Mouse (Mus musculus) MEL (cell line): ENCODE data around the gene Edil3. TPM values are rescaled to one million over a fixed set of nuclear protein-coding genes. Genes with fewer than 3 reads are reported as not detected.

Experiments used
- DNase-seq: peaks from one replicate; pipeline ENCODE4 v3.0.0; 2011; ENCODE audit warnings: low read depth, low spot score
- H3K27ac ChIP-seq: 2 replicates; pipeline ENCODE4 v1.5.1; 2012; ENCODE audit warnings: low read depth, mild to moderate bottlenecking, control low read depth, low read length, moderate library complexity; ENCODE audit not compliant: control insufficient read depth
- H3K27me3 ChIP-seq, 2 experiments: fragments of 150-350 bp in 1 of 2; sonication (generic) in 1 of 2; 2 replicates each; pipeline ENCODE4 v1.6.1; 2012; ENCODE audit warnings: low read length in 2 of 2, mild to moderate bottlenecking in 2 of 2, improper control_type of control experiment in 1 of 2, moderate library complexity in 1 of 2; ENCODE audit not compliant: insufficient read depth in 2 of 2, control insufficient read depth in 1 of 2
- H3K36me3 ChIP-seq, 2 experiments: 2 replicates each; pipeline ENCODE4 v1.6.1; 2012 to 2014; ENCODE audit warnings: low read length in 2 of 2, improper control_type of control experiment in 1 of 2, inconsistent platforms in 1 of 2, mild to moderate bottlenecking in 1 of 2; ENCODE audit not compliant: insufficient read depth in 2 of 2, control insufficient read depth in 1 of 2
- H3K4me1 ChIP-seq, 2 experiments: fragments of 150-350 bp in 1 of 2; sonication (generic) in 1 of 2; 2 replicates each; pipeline ENCODE4 v1.6.1; 2012; ENCODE audit warnings: low read length in 2 of 2, improper control_type of control experiment in 1 of 2, mild to moderate bottlenecking in 1 of 2; ENCODE audit not compliant: insufficient read depth in 2 of 2, control insufficient read depth in 1 of 2
- H3K4me3 ChIP-seq, 2 experiments: fragments of 150-350 bp in 1 of 2; sonication (generic) in 1 of 2; 2 replicates each; pipeline ENCODE4 v1.5.1; 2012; ENCODE audit warnings: low read depth in 2 of 2, low read length in 2 of 2, mild to moderate bottlenecking in 2 of 2, moderate library complexity in 2 of 2, control low read depth in 1 of 2, improper control_type of control experiment in 1 of 2; ENCODE audit not compliant: control insufficient read depth in 1 of 2, insufficient read depth in 1 of 2
- H3K79me2 ChIP-seq: 2 replicates; pipeline ENCODE4 v1.6.1; 2012; ENCODE audit warnings: mild to moderate bottlenecking, low read length, moderate library complexity; ENCODE audit not compliant: control insufficient read depth, poor library complexity, insufficient read depth
- H3K9ac ChIP-seq: 2 replicates; pipeline ENCODE4 v1.6.1; 2012; ENCODE audit warnings: low read depth, mild to moderate bottlenecking, control low read depth, low read length, moderate library complexity; ENCODE audit not compliant: control insufficient read depth, poor library complexity, severe bottlenecking
- H3K9me3 ChIP-seq: fragments of 150-350 bp; sonication (generic); replicated peaks from 2 replicates; pipeline ENCODE4 v1.6.1; 2012; ENCODE audit warnings: mild to moderate bottlenecking, low read length, improper control_type of control experiment, moderate library complexity; ENCODE audit not compliant: insufficient read depth
- CHD1 ChIP-seq: IDR thresholded peaks from 2 replicates; pipeline ENCODE4 v1.6.1; 2012; ENCODE audit warnings: low read depth, mild to moderate bottlenecking, inconsistent platforms, low read length, improper control_type of control experiment
- CHD2 ChIP-seq: IDR thresholded peaks from 2 replicates; pipeline ENCODE4 v1.6.1; 2011; ENCODE audit warnings: low read length, improper control_type of control experiment
- E2F4 ChIP-seq: IDR thresholded peaks from 2 replicates; pipeline ENCODE4 v1.6.1; 2011; ENCODE audit warnings: low read depth, low read length, improper control_type of control experiment, borderline replicate concordance
- EP300 ChIP-seq, 2 experiments: IDR thresholded peaks; 2 replicates each; pipeline ENCODE4 v1.6.1; 2011; ENCODE audit warnings: improper control_type of control experiment in 2 of 2, low read length in 2 of 2, low read depth in 1 of 2, mild to moderate bottlenecking in 1 of 2
- GABPA ChIP-seq: IDR thresholded peaks from 2 replicates; pipeline ENCODE4 v1.6.1; 2012; ENCODE audit warnings: low read depth, mild to moderate bottlenecking, inconsistent platforms, low read length, improper control_type of control experiment, moderate library complexity
- HCFC1 ChIP-seq: IDR thresholded peaks from 2 replicates; pipeline ENCODE4 v1.6.1; 2012; ENCODE audit warnings: low read depth, mild to moderate bottlenecking, inconsistent platforms, low read length, improper control_type of control experiment, moderate library complexity
- JUND ChIP-seq: IDR thresholded peaks from 2 replicates; pipeline ENCODE4 v1.6.1; 2011; ENCODE audit warnings: low read depth, mild to moderate bottlenecking, improper control_type of control experiment, low read length
- KAT2A ChIP-seq: conservative IDR thresholded peaks from 2 replicates; pipeline ENCODE4 v1.6.1; 2012; ENCODE audit warnings: low read depth, low read length, improper control_type of control experiment, inconsistent platforms
- MAFK ChIP-seq: IDR thresholded peaks from 2 replicates; pipeline ENCODE4 v1.6.1; 2011; ENCODE audit warnings: low read depth, mild to moderate bottlenecking, low read length, improper control_type of control experiment, borderline replicate concordance
- MAX ChIP-seq: IDR thresholded peaks from 2 replicates; pipeline ENCODE4 v1.6.1; 2011; ENCODE audit warnings: low read length, improper control_type of control experiment
- MAZ ChIP-seq: IDR thresholded peaks from 2 replicates; pipeline ENCODE4 v1.6.1; 2012; ENCODE audit warnings: low read depth, mild to moderate bottlenecking, inconsistent platforms, low read length, improper control_type of control experiment
- MYB ChIP-seq: IDR thresholded peaks from 2 replicates; pipeline ENCODE4 v1.6.1; 2011; ENCODE audit warnings: mild to moderate bottlenecking, low read depth, low read length, improper control_type of control experiment
- MYC ChIP-seq: IDR thresholded peaks from 2 replicates; pipeline ENCODE4 v1.6.1; 2011; ENCODE audit warnings: low read depth, mild to moderate bottlenecking, low read length, improper control_type of control experiment, moderate library complexity
- NELFE ChIP-seq: IDR thresholded peaks from 2 replicates; pipeline ENCODE4 v1.6.1; 2011; ENCODE audit warnings: low read depth, low read length, improper control_type of control experiment
- NRF1 ChIP-seq: IDR thresholded peaks from 2 replicates; pipeline ENCODE4 v1.6.1; 2014; ENCODE audit warnings: low read depth, mild to moderate bottlenecking, inconsistent platforms, low read length, improper control_type of control experiment, moderate library complexity; ENCODE audit not compliant: poor library complexity, insufficient read depth, severe bottlenecking
- POLR2A ChIP-seq, 2 experiments: IDR thresholded peaks; 2 replicates each; pipeline ENCODE4 v1.6.1; 2011 to 2012; ENCODE audit warnings: low read length in 2 of 2, mild to moderate bottlenecking in 2 of 2, control low read depth in 1 of 2, improper control_type of control experiment in 1 of 2, low read depth in 1 of 2, moderate library complexity in 1 of 2; ENCODE audit not compliant: control insufficient read depth in 1 of 2, insufficient read depth in 1 of 2, poor library complexity in 1 of 2
- POLR2AphosphoS2 ChIP-seq: IDR thresholded peaks from 2 replicates; pipeline ENCODE4 v1.6.1; 2011; ENCODE audit warnings: low read length, improper control_type of control experiment
- POLR2AphosphoS5 ChIP-seq: IDR thresholded peaks from 2 replicates; pipeline ENCODE4 v1.6.1; 2012; ENCODE audit warnings: low read depth, borderline replicate concordance, mild to moderate bottlenecking, inconsistent platforms, low read length, moderate library complexity, mixed read lengths
- RAD21 ChIP-seq: IDR thresholded peaks from 2 replicates; pipeline ENCODE4 v1.6.1; 2011; ENCODE audit warnings: mild to moderate bottlenecking, low read depth, low read length, improper control_type of control experiment
- TBP ChIP-seq: IDR thresholded peaks from 2 replicates; pipeline ENCODE4 v1.8.0; 2011; ENCODE audit warnings: low read depth, low read length, improper control_type of control experiment
- UBTF ChIP-seq: IDR thresholded peaks from 2 replicates; pipeline ENCODE4 v1.6.1; 2012; ENCODE audit warnings: low read depth, mild to moderate bottlenecking, inconsistent platforms, low read length, improper control_type of control experiment, moderate library complexity, borderline replicate concordance; ENCODE audit not compliant: insufficient read depth
- USF1 ChIP-seq: IDR thresholded peaks from 2 replicates; pipeline ENCODE4 v1.6.1; 2014; ENCODE audit warnings: low read depth, mild to moderate bottlenecking, inconsistent platforms, low read length, improper control_type of control experiment, moderate library complexity
- ZC3H11A ChIP-seq: IDR thresholded peaks from 2 replicates; pipeline ENCODE4 v1.6.1; 2012; ENCODE audit warnings: low read depth, mild to moderate bottlenecking, inconsistent platforms, low read length, improper control_type of control experiment
- ZMIZ1 ChIP-seq: IDR thresholded peaks from 2 replicates; pipeline ENCODE4 v1.6.1; 2012; ENCODE audit warnings: low read depth, mild to moderate bottlenecking, inconsistent platforms, low read length, improper control_type of control experiment, moderate library complexity
- polyA plus RNA-seq, 2 experiments: library from polyadenylated mRNA; stranded (reverse) in 1 of 2; unstranded in 1 of 2; fragments of >175 nt in 1 of 2; fragments of >200 nt in 1 of 2; gene quantifications; 2 replicates each; pipeline versions ENCODE4 v1.2.1 to v1.2.4; 2012; ENCODE audit warnings: low replicate concordance in 2 of 2, low read depth in 1 of 2; ENCODE audit not compliant: insufficient read length in 2 of 2, insufficient read depth in 1 of 2, missing spikeins in 1 of 2
- total RNA-seq: library from RNA; depleted of rRNA; stranded (reverse); fragments of 300-350 nt; gene quantifications from 2 replicates; pipeline ENCODE4 v1.2.3, GENCODE M21; 2012

Edil3 gene
- total and polyA plus RNA-seq, 3 experiments: not detected

- TF ChIP-seq NRF1 (no peak), RAD21 (no peak), POLR2AphosphoS2 (no peak), ZC3H11A (no peak), JUND (no peak), GABPA (no peak), CHD1 (no peak), POLR2A (IDR thresholded peaks at IDR 0.05; ENCODE audit: control insufficient read depth in 1 of 2, insufficient read depth in 1 of 2, low read depth in 1 of 2, low read length in 2 of 2, poor library complexity in 1 of 2) (no peak), E2F4 (no peak), HCFC1 (no peak), MYB (no peak), MYC (no peak), UBTF (no peak), EP300 (IDR thresholded peaks at IDR 0.05; ENCODE audit: low read depth in 1 of 2, low read length in 2 of 2) (no peak; a peak in 1 of 4 replicates), MAX (no peak), TBP (no peak), KAT2A (no peak), MAFK (no peak), ZMIZ1 (no peak), CHD2 (no peak)
- TF ChIP-seq, all 39 proteins: peak for 0
- no peaks in the 10 kb centered on the region for H3K79me2 ChIP-seq
- DNase-seq: peak; percentile 28
- H3K4me3 ChIP-seq: no peak overlapping the region
- no peaks in the 10 kb centered on the region for H3K9me3 ChIP-seq
- H3K27ac ChIP-seq: peak overlapping the region; percentile 59; the same call in 1 of the 2 replicates
- peaks cover 0 to 6% of the 10 kb centered on the region in 2 experiments; a peak in 2 of 4 replicates for H3K36me3 ChIP-seq
- H3K4me1 ChIP-seq: no peaks in the 10 kb centered on the region
- peak overlapping the region; percentile 11; the same call in 1 of the 2 replicates for H3K9ac ChIP-seq
- H3K27me3 ChIP-seq: no peaks in the 10 kb centered on the region
Measured at GRCm38 (mm10) chr13:89167960-89168359, 346.7 kb downstream of the Edil3 start.

GRCm38 (mm10) chr13:89170040-89170439, 348.8 kb downstream of the Edil3 start:
- H3K36me3 ChIP-seq: peaks cover 0 to 6% of the 10 kb centered on the region in 2 experiments; a peak in 2 of 4 replicates
- H3K4me3 ChIP-seq: no peak overlapping the region
- H3K27me3 ChIP-seq: no peaks in the 10 kb centered on the region
- TF ChIP-seq MAZ (no peak), USF1 (no peak), POLR2AphosphoS5 (no peak), EP300 (IDR thresholded peaks at IDR 0.05; ENCODE audit: low read depth in 1 of 2, low read length in 2 of 2) (no peak), POLR2A (IDR thresholded peaks at IDR 0.05; ENCODE audit: control insufficient read depth in 1 of 2, insufficient read depth in 1 of 2, low read depth in 1 of 2, low read length in 2 of 2, poor library complexity in 1 of 2) (no peak), NELFE (no peak)
- no peaks in the 10 kb centered on the region for H3K79me2 ChIP-seq
- H3K9ac ChIP-seq: no peak overlapping the region
- DNase-seq: no peak
- no peaks in the 10 kb centered on the region for H3K4me1 ChIP-seq
- H3K27ac ChIP-seq: no peak overlapping the region
- no peaks in the 10 kb centered on the region for H3K9me3 ChIP-seq
